Mouse (Mus musculus): ENCODE measurements at regions not wholly inside any gene's neighbourhood (a gene's known extent, or its start where the extent isn't known, plus 50 kb on each side); places are given as distances from the start of the nearest gene placed in this dataset.
"Not testable (repeated sequence)": the region's sequence is repeated elsewhere in the genome, so short reads cannot be mapped to it uniquely, and the experiment has no call there.

- ATAC-seq (peak; percentile 55), DNase-seq (ENCODE audit: low read depth, low spot score) (no peak)
- ChIA-PET POLR2A (no interaction called here), CTCF (interaction anchor here (0.7 to 1.9 kb wide), 2 partner anchors 47 to 128 kb away, joined by 3 to 5 read pairs; no protein-coding TSS in a partner anchor)
- peak; percentile 81 for TF ChIP-seq CTCF (IDR thresholded peaks at IDR 0.05)
- in situ Hi-C loops (cut with MboI; ENCODE audit: low pct_unique_long_range_greater_than_20kb), result no loop called here
- H3K27me3 ChIP-seq, result peaks cover 31% of the 10 kb centered on the region
Measured at GRCm38 (mm10) chr10:62055408-62055807, 76.5 kb upstream of the Col13a1 start.

DNA sequence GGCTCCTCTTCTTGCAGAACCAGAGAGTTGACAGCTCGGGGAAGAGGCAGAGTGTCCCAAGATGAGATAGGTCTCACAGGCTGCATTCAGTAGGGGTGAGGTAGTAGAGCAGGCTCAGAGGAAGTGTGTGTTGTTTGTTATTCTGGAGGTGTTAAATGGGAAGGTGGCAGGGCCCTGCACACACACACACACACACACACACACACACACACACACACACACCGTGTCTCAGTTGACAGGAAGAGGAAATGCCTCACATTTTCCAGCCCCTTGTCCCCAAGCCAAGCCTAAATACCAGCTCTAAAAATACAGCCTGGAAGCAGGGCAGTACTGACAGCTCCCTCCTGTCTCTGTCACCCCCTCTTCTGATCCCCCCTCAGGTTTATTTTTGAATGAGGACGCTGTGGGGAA lies 70.9 kb upstream of the Col13a1 start:
- DNase-seq (ENCODE audit: low read depth, low spot score) (no peak), ATAC-seq (no peak)
- POLR2A ChIA-PET, result no interaction called here
- in situ Hi-C loops (cut with MboI; ENCODE audit: low pct_unique_long_range_greater_than_20kb), result no loop called here
- H3K27me3 ChIP-seq, result peaks cover 5% of the 10 kb centered on the region
- CTCF ChIA-PET, result no interaction called here
- TF ChIP-seq CTCF (IDR thresholded peaks at IDR 0.05), result no peak

DNA sequence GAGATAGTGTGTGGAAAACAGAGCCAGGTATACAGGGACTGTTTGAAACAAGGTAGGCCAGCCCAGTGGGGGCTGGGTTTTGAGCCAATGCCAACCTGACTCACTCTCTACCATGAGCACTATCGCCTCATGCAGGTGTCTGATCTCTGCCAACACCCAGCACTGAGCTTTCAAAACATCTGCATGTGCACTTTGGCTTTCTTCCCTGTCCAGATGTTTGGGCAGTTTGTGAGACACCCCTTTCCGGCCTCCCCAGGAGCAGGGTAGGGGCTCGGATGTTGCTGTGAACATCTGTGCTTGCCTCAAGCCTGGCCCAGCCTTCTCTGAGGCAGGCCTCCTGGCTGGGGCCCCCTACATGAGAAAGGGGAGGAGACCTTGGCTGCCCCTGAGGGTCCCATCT lies 65.5 kb upstream of the Col13a1 start:
- DNase-seq (ENCODE audit: low read depth, low spot score), result no peak
- ATAC-seq, result no peak
- in situ Hi-C loops (cut with MboI; ENCODE audit: low pct_unique_long_range_greater_than_20kb), result no loop called here

GRCm38 (mm10) chr10:62039915-62040314 lies 61.0 kb upstream of the Col13a1 start:
- in situ Hi-C loops (cut with MboI; ENCODE audit: low pct_unique_long_range_greater_than_20kb), result no loop called here
- TF ChIP-seq CTCF (IDR thresholded peaks at IDR 0.05), result no peak

More for the DNA sequence above, 65.5 kb upstream of the Col13a1 start:
- peaks cover 9% of the 10 kb centered on the region for H3K27me3 ChIP-seq
- ChIA-PET CTCF (no interaction called here), POLR2A (no interaction called here)
- no peak for TF ChIP-seq CTCF (IDR thresholded peaks at IDR 0.05)

DNA sequence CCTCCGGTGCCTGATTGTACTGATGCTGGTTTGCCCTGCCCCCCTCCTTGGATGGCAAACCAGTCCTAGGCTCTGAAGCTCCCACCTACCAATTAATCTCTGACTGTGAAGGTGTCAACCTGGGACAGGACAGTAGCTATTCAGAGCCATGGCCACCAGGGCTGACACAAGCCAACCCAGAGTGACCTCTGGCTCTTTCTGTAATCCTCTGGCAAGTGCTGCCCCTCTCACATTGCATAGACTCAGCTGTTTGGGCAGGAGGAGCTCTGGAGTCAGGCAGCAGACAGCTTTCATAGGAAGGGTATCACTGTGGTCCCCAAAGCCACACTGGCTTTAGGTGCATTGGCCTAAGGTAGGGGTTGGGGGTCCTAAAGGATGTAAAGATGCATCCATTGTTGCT lies 59.7 kb upstream of the Col13a1 start:
- ATAC-seq (no peak), DNase-seq (ENCODE audit: low read depth, low spot score) (no peak)
- in situ Hi-C loops (cut with MboI; ENCODE audit: low pct_unique_long_range_greater_than_20kb), result no loop called here
- CTCF ChIA-PET, result no interaction called here
- no peak for TF ChIP-seq CTCF (IDR thresholded peaks at IDR 0.05)
- POLR2A ChIA-PET, result no interaction called here
- peaks cover 5% of the 10 kb centered on the region for H3K27me3 ChIP-seq

More at GRCm38 (mm10) chr10:62039915-62040314, 61.0 kb upstream of the Col13a1 start:
- ChIA-PET POLR2A (interaction anchor here (0.5 kb wide), 1 partner anchor 268 kb away, joined by 3 read pairs; no protein-coding TSS in a partner anchor), CTCF (no interaction called here)
- DNase-seq (ENCODE audit: low read depth, low spot score) (no peak), ATAC-seq (no peak)
- peaks cover 9% of the 10 kb centered on the region for H3K27me3 ChIP-seq

GRCm38 (mm10) chr10:62037402-62038199 lies 58.7 kb upstream of the Col13a1 start:
- no peak for DNase-seq (ENCODE audit: low read depth, low spot score)
- POLR2A ChIA-PET, result no interaction called here
- CTCF ChIA-PET, result no interaction called here
- no peak for ATAC-seq
- no peak for TF ChIP-seq CTCF (IDR thresholded peaks at IDR 0.05)
- H3K27me3 ChIP-seq, result peaks cover 5% of the 10 kb centered on the region
- in situ Hi-C loops (cut with MboI; ENCODE audit: low pct_unique_long_range_greater_than_20kb), result no loop called here

DNA sequence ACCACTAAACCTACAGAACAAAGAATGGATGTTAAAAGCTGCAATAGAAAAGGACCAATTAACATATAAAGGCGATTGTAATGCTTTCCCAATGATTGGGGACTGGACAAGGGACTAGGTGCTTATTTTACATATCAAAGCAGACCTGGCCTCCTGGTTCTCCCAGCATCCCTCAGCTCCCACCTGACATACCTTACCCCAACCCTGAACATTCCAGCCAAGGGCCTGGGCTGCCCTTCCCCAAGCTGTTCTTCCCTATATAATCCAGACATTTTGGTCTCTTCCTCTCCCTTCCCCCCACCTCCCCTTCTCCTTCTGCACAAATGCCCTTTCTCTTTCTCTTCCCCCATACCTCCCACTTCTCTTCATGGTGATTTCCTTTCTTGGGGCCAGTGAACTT lies 57.9 kb upstream of the Col13a1 start:
- no peak for ATAC-seq
- in situ Hi-C loops (cut with MboI; ENCODE audit: low pct_unique_long_range_greater_than_20kb), result no loop called here
- POLR2A ChIA-PET, result no interaction called here
- TF ChIP-seq CTCF (IDR thresholded peaks at IDR 0.05), result no peak
- peaks cover 5% of the 10 kb centered on the region for H3K27me3 ChIP-seq
- DNase-seq (ENCODE audit: low read depth, low spot score), result no peak
- CTCF ChIA-PET, result no interaction called here

- ChIA-PET CTCF (no interaction called here), POLR2A (no interaction called here)
- TF ChIP-seq CTCF (IDR thresholded peaks at IDR 0.05), result no peak
- peaks cover 18% of the 10 kb centered on the region for H3K27me3 ChIP-seq
- in situ Hi-C loops (cut with MboI; ENCODE audit: low pct_unique_long_range_greater_than_20kb), result no loop called here
- DNase-seq (ENCODE audit: low read depth, low spot score), result no peak
- no peak for ATAC-seq
Measured at GRCm38 (mm10) chr10:62034291-62034690, 55.4 kb upstream of the Col13a1 start.

DNA sequence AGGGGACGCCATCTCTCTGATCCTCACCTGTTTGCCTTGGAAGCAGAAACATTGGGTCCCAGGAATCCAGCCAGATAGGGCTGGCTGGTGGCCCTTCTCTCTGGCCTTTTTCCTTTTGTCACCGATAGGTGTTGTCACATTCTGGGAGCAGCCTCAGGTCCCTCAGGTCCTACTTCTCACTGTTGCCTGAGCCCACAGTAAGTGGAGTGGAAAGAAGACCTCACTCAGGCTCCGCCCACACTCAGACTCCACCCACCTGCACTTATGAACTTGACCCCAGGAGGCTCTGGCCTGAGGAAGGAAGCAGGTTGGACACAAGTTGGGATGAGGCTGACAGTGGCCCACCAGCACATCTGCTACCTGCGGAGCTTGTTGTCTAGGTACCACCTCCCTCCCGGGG lies 54.8 kb upstream of the Col13a1 start:
- H3K27me3 ChIP-seq, result peaks cover 19% of the 10 kb centered on the region
- DNase-seq (ENCODE audit: low read depth, low spot score) (no peak), ATAC-seq (no peak)
- POLR2A ChIA-PET, result no interaction called here
- no peak for TF ChIP-seq CTCF (IDR thresholded peaks at IDR 0.05)
- CTCF ChIA-PET, result no interaction called here
- in situ Hi-C loops (cut with MboI; ENCODE audit: low pct_unique_long_range_greater_than_20kb), result no loop called here

DNA sequence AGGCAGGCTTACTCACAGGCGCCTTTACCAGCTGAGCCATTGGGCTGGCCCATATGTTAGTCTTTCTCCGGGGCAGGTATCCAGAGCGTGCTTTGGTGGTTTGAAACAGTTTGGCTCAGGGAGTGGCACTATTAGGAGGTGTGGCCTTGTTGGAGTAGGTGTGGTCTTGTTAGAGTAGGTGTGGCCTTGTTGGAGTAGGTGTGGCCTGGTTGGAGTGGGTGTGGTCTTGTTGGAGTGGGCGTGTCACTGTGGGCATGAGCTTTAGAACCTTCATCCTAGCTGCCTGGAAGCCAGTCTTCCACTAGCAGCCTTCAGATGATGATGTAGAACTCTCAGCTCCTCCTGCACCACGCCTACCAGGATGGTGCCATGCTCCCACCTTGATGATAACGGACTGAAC lies 53.1 kb upstream of the Col13a1 start:
- in situ Hi-C loops (cut with MboI; ENCODE audit: low pct_unique_long_range_greater_than_20kb); POLR2A ChIA-PET; CTCF ChIA-PET; DNase-seq (ENCODE audit: low read depth, low spot score); ATAC-seq: not testable (repeated sequence)
- peaks cover 14% of the 10 kb centered on the region for H3K27me3 ChIP-seq

DNA sequence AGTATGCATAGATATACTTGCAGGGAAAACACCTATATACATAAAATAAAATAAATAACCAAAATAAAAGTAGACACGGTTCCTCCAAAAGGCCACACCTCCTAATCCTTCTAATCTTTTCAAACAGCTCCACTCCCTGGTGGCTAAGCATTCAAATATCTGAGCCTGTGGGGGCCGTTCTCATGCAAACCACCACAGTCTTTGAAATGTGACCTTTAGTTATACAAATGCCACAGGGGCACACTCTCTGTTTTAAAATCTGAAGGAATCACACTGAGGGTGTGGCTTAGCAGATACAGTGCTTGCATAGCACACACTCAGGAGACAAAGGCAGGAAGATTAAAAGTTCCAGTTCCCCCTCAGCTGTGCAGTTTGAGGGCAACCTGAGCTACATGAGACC lies 50.4 kb upstream of the Col13a1 start:
- DNase-seq (ENCODE audit: low read depth, low spot score), result no peak
- ATAC-seq, result no peak
- TF ChIP-seq CTCF (IDR thresholded peaks at IDR 0.05), result no peak
- in situ Hi-C loops (cut with MboI; ENCODE audit: low pct_unique_long_range_greater_than_20kb), result no loop called here
- H3K27me3 ChIP-seq, result peaks cover 19% of the 10 kb centered on the region
- POLR2A ChIA-PET, result no interaction called here
- CTCF ChIA-PET, result no interaction called here
